Mouse (Mus musculus) hindbrain, postnatal 0 days (tissue): ENCODE data around the gene Arhgap8. TPM values are rescaled to one million over a fixed set of nuclear protein-coding genes. Genes with fewer than 3 reads are reported as not detected.

Experiments used
- ATAC-seq: fragments of 200-750 bp; cut with Nextera tagmentation; 2 replicates; pipeline ENCODE4 v1.8.0; 2017; ENCODE audit warnings: mild to moderate bottlenecking, moderate TSS enrichment, moderate library complexity
- DNase-seq: peaks from one replicate; pipeline ENCODE4 v3.0.0-alpha.2; 2015; ENCODE audit warnings: low spot score
- H3K27ac ChIP-seq: fragments of 300-500 bp; sonication (generic); 2 replicates; pipeline ENCODE4 v1.5.1; 2014; ENCODE audit warnings: mild to moderate bottlenecking
- H3K27me3 ChIP-seq: fragments of 300-500 bp; sonication (generic); 2 replicates; pipeline ENCODE4 v1.6.1; 2014; ENCODE audit warnings: low read length, mixed read lengths; ENCODE audit not compliant: insufficient read depth
- H3K36me3 ChIP-seq: fragments of 300-500 bp; sonication (generic); 2 replicates; pipeline ENCODE4 v1.6.1; 2014; ENCODE audit warnings: low read length, mixed read lengths; ENCODE audit not compliant: insufficient read depth
- H3K4me1 ChIP-seq: fragments of 300-500 bp; sonication (generic); 2 replicates; pipeline ENCODE4 v1.6.1; 2014; ENCODE audit warnings: antibody characterized with exemption, low read length, mixed read lengths; ENCODE audit not compliant: insufficient read depth
- H3K4me2 ChIP-seq: fragments of 300-500 bp; sonication (generic); 2 replicates; pipeline ENCODE4 v1.6.1; 2014; ENCODE audit warnings: low read depth, mild to moderate bottlenecking, low read length, moderate library complexity, mixed read lengths
- H3K4me3 ChIP-seq: fragments of 300-500 bp; sonication (generic); 2 replicates; pipeline ENCODE4 v1.5.1; 2014; ENCODE audit warnings: low read length
- H3K9ac ChIP-seq: fragments of 300-500 bp; sonication (generic); replicated peaks from 2 replicates; pipeline ENCODE4 v1.6.1; 2014; ENCODE audit warnings: mild to moderate bottlenecking, low read length, moderate library complexity, mixed read lengths
- H3K9me3 ChIP-seq: fragments of 300-500 bp; sonication (generic); 2 replicates; pipeline ENCODE4 v1.6.1; 2016; ENCODE audit warnings: low read length, mixed read lengths
- CTCF ChIP-seq: IDR thresholded peaks from 2 replicates; pipeline ENCODE4 v1.5.1; 2016; ENCODE audit warnings: antibody characterized with exemption, control low read depth, low read depth
- WGBS: fragments of 180-500 bp; shearing (Covaris S2); extraction: QIAGEN DNeasy Blood & Tissue Kit; methylation state at CpG from one replicate; pipeline ENCODE4 v1.1.7; 2014; 5-methylcytosine and 5-hydroxymethylcytosine counted together
- polyA plus RNA-seq: library from polyadenylated mRNA; unstranded; fragments of >200 nt; fragmentation: Nextera tagmentation; extraction: Ambion mirVana; gene quantifications from 2 replicates; pipeline ENCODE4 v1.2.1, GENCODE M21; 2015
- total RNA-seq: library from RNA; depleted of rRNA; stranded (reverse); fragments of >200 nt; gene quantifications from 2 replicates; pipeline ENCODE4 v1.2.3, GENCODE M21; 2014

Gene Arhgap8
- total and polyA plus RNA-seq, 2 experiments from 2014 or later, result 0.26 to 0.80 TPM

DNA sequence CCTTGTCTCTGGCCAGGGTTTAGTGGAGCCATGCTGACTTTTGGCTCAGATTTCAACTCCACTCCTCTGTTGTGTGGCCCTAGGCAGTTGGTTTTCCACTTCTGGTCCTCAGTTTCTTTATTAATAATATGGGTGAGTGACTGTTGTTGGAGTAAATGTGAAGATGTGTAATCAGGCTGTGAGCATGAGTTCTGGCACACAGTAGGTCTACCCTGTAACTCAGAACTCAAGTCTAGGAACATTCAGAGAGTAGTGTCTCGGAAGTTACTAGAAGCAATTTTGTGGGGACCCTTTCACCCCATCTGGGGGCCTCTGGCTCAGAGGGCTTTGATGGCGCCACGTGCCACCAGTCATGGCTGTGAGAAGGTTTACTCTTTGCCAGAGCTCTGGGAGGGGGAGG, 37.6 kb upstream of the Arhgap8 start:
- DNase-seq (no peak), ATAC-seq (no peak)
- Histone ChIP-seq H3K4me2 (peak overlapping the region; percentile 94; the same call in 1 of the 2 replicates), H3K27me3 (0 out of 2 replicates have a peak, but pooled peaks cover 2% of the 10 kb centered on the region), H3K9me3 (no peaks in the 10 kb centered on the region), H3K4me3 (no peak overlapping the region), H3K27ac (no peak overlapping the region), H3K4me1 (peaks cover 11% of the 10 kb centered on the region), H3K36me3 (0 out of 2 replicates have a peak, but pooled peaks cover 4% of the 10 kb centered on the region), H3K9ac (no peak overlapping the region)
- no peak for TF ChIP-seq CTCF
- WGBS, result 65% methylated on average over 3 of the region's 3 CpGs

- Histone ChIP-seq H3K4me2 (no peak overlapping the region), H3K27me3 (0 out of 2 replicates have a peak, but pooled peaks cover 2% of the 10 kb centered on the region), H3K9ac (no peak overlapping the region), H3K36me3 (0 out of 2 replicates have a peak, but pooled peaks cover 4% of the 10 kb centered on the region), H3K9me3 (no peaks in the 10 kb centered on the region), H3K4me3 (no peak overlapping the region), H3K27ac (no peak overlapping the region), H3K4me1 (peaks cover 11% of the 10 kb centered on the region)
- 78% methylated on average over 5 of the region's 5 CpGs for WGBS
- no peak for DNase-seq
- no peak for TF ChIP-seq CTCF
- ATAC-seq, result no peak
Observed at GRCm38 (mm10) chr15:84682821-84683220, 37.0 kb upstream of the Arhgap8 start.

GRCm38 (mm10) chr15:84684520-84684919, 35.3 kb upstream of the Arhgap8 start:
- 73% methylated on average over 5 of the region's 5 CpGs for WGBS
- no peak overlapping the region for H3K9ac ChIP-seq
- ATAC-seq, result no peak

DNA sequence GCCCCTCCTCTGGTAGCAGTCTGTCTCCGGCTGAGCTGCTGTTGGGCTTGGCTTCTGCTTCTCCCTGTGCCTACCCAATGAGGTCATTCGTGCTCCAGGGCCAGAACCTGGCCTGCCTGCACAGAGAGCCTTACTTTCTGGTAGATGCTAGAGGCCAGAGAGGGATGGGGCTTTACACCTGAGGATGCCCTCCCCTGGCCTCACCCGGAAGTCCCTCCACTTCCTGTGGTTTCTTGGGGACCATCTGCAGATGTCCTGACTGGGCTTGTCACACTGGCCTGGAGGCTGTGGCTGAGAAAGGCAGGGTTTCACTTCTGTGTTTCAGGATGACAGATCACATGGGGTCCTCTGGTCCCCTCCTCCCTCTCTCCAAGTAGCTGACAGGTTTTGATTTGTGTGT, 34.4 kb upstream of the Arhgap8 start:
- Histone ChIP-seq H3K4me1 (peaks cover 8% of the 10 kb centered on the region), H3K4me3 (no peak overlapping the region), H3K27me3 (0 out of 2 replicates have a peak, but pooled peaks cover under 1% of the 10 kb centered on the region), H3K9ac (no peak overlapping the region), H3K36me3 (peaks cover 16% of the 10 kb centered on the region; the same call in 1 of the 2 replicates), H3K27ac (no peak overlapping the region), H3K9me3 (no peaks in the 10 kb centered on the region), H3K4me2 (no peak overlapping the region)
- WGBS, result 69% methylated on average over 3 of the region's 3 CpGs
- DNase-seq (no peak), ATAC-seq (no peak)
- TF ChIP-seq CTCF, result no peak

More at GRCm38 (mm10) chr15:84684520-84684919, 35.3 kb upstream of the Arhgap8 start:
- Histone ChIP-seq H3K9me3 (no peaks in the 10 kb centered on the region), H3K4me3 (no peak overlapping the region), H3K27ac (no peak overlapping the region), H3K27me3 (0 out of 2 replicates have a peak, but pooled peaks cover 2% of the 10 kb centered on the region), H3K4me1 (peaks cover 11% of the 10 kb centered on the region), H3K36me3 (peaks cover 9% of the 10 kb centered on the region; the same call in 1 of the 2 replicates), H3K4me2 (no peak overlapping the region)
- TF ChIP-seq CTCF, result no peak
- DNase-seq, result no peak

- DNase-seq, result no peak
- ATAC-seq, result no peak
- Histone ChIP-seq H3K9me3 (no peaks in the 10 kb centered on the region), H3K27me3 (no peaks in the 10 kb centered on the region), H3K36me3 (peaks cover 20% of the 10 kb centered on the region; the same call in 1 of the 2 replicates), H3K9ac (no peak overlapping the region), H3K4me2 (no peak overlapping the region), H3K27ac (no peak overlapping the region), H3K4me1 (no peaks in the 10 kb centered on the region), H3K4me3 (no peak overlapping the region)
- 79% methylated on average over 14 of the region's 14 CpGs for WGBS
- TF ChIP-seq CTCF, result no peak
Observed at GRCm38 (mm10) chr15:84687904-84688303, 31.9 kb upstream of the Arhgap8 start.

- Histone ChIP-seq H3K4me3 (no peak overlapping the region), H3K4me2 (no peak overlapping the region), H3K4me1 (no peaks in the 10 kb centered on the region), H3K27ac (no peak overlapping the region), H3K9ac (no peak overlapping the region), H3K36me3 (peaks cover 34% of the 10 kb centered on the region; the same call in 1 of the 2 replicates), H3K9me3 (no peaks in the 10 kb centered on the region), H3K27me3 (no peaks in the 10 kb centered on the region)
- ATAC-seq, result no peak
- no peak for TF ChIP-seq CTCF
- DNase-seq, result no peak
- WGBS, result 65% methylated on average over 6 of the region's 6 CpGs
Observed at GRCm38 (mm10) chr15:84689356-84689755, 30.5 kb upstream of the Arhgap8 start.

- no peak for ATAC-seq
Observed at GRCm38 (mm10) chr15:84691513-84691912, 28.3 kb upstream of the Arhgap8 start.

More at GRCm38 (mm10) chr15:84691513-84691912, 28.3 kb upstream of the Arhgap8 start:
- no peaks in the 10 kb centered on the region for H3K4me1 ChIP-seq
- no peak overlapping the region for H3K9ac ChIP-seq
- no peak overlapping the region for H3K4me3 ChIP-seq
- peaks cover 40% of the 10 kb centered on the region; the same call in 1 of the 2 replicates for H3K36me3 ChIP-seq
- 89% methylated on average over 6 of the region's 6 CpGs for WGBS
- no peak overlapping the region for H3K27ac ChIP-seq
- H3K27me3 ChIP-seq, result no peaks in the 10 kb centered on the region
- H3K4me2 ChIP-seq, result no peak overlapping the region
- no peaks in the 10 kb centered on the region for H3K9me3 ChIP-seq
- DNase-seq, result no peak
- TF ChIP-seq CTCF, result no peak
